Mouse (Mus musculus) limb, embryonic 12.5 days (tissue): ENCODE results near the gene Thbs3. TPM values are rescaled to one million over a fixed set of nuclear protein-coding genes. Genes with fewer than 3 reads are reported as not detected.
"Not testable (repeated sequence)": the region's sequence is repeated elsewhere in the genome, so short reads cannot be mapped to it uniquely, and the experiment has no call there.

Source experiments
- ATAC-seq: fragments of 200-750 bp; cut with Nextera tagmentation; 2 replicates; pipeline ENCODE4 v1.8.0; 2017; ENCODE audit warnings: low read depth, moderate TSS enrichment; ENCODE audit not compliant: insufficient number of reproducible peaks, insufficient read depth, low FRiP score, low TSS enrichment
- H3K27ac ChIP-seq: fragments of 300-500 bp; sonication (generic); 2 replicates; pipeline ENCODE4 v1.5.1; 2016; ENCODE audit warnings: mild to moderate bottlenecking, moderate library complexity
- H3K27me3 ChIP-seq: fragments of 300-500 bp; sonication (generic); 2 replicates; pipeline ENCODE4 v1.6.1; 2016; ENCODE audit warnings: mild to moderate bottlenecking, moderate library complexity
- H3K36me3 ChIP-seq: fragments of 300-500 bp; sonication (generic); 2 replicates; pipeline ENCODE4 v1.6.1; 2016; ENCODE audit warnings: mild to moderate bottlenecking, moderate library complexity
- H3K4me1 ChIP-seq: fragments of 300-500 bp; sonication (generic); replicated peaks from 2 replicates; pipeline ENCODE4 v1.6.1; 2016
- H3K4me2 ChIP-seq: fragments of 300-500 bp; sonication (generic); 2 replicates; pipeline ENCODE4 v1.6.1; 2016; ENCODE audit warnings: mild to moderate bottlenecking, moderate library complexity
- H3K4me3 ChIP-seq: fragments of 300-500 bp; sonication (generic); replicated peaks from 2 replicates; pipeline ENCODE4 v1.5.1; 2016; ENCODE audit warnings: mild to moderate bottlenecking
- H3K9ac ChIP-seq: fragments of 300-500 bp; sonication (generic); replicated peaks from 2 replicates; pipeline ENCODE4 v1.6.1; 2016; ENCODE audit warnings: mild to moderate bottlenecking, moderate library complexity
- H3K9me3 ChIP-seq: fragments of 300-500 bp; sonication (generic); 2 replicates; pipeline ENCODE4 v1.6.1; 2016; ENCODE audit warnings: mild to moderate bottlenecking, moderate library complexity
- WGBS: fragments of 180-500 bp; shearing (Covaris S2); methylation state at CpG from one replicate; pipeline ENCODE4 v1.1.7; 2016; 5-methylcytosine and 5-hydroxymethylcytosine counted together
- polyA plus RNA-seq: library from polyadenylated mRNA; unstranded; fragments of >200 nt; fragmentation: Nextera tagmentation; extraction: Ambion mirVana; gene quantifications from 2 replicates; pipeline ENCODE4 v1.2.1, GENCODE M21; 2016

Gene Thbs3
- polyA plus RNA-seq, 1 experiment from 2014 or later, result 44.2 TPM

GRCm38 (mm10) chr3:89215853-89216252, 873 bp downstream of the Thbs3 start:
- under 1% methylated on average over 6 of the region's 6 CpGs for WGBS
- peak; percentile 15; the same call in 1 of the 2 replicates for ATAC-seq
- H3K27me3 ChIP-seq, result no peaks in the 10 kb centered on the region
- peaks cover 35% of the 10 kb centered on the region for H3K36me3 ChIP-seq
- H3K4me1 ChIP-seq, result peaks cover 27% of the 10 kb centered on the region
- peak overlapping the region; percentile 80 for H3K4me3 ChIP-seq
- peak overlapping the region; percentile 81 for H3K4me2 ChIP-seq
- H3K27ac ChIP-seq, result peak overlapping the region; percentile 99
- H3K9me3 ChIP-seq, result no peaks in the 10 kb centered on the region
- H3K9ac ChIP-seq, result peak overlapping the region; percentile 74; the same call in 1 of the 2 replicates

GRCm38 (mm10) chr3:89216407-89216806, 1.4 kb downstream of the Thbs3 start:
- not testable (repeated sequence) for H3K27ac ChIP-seq, H3K4me3 ChIP-seq

GRCm38 (mm10) chr3:89218271-89218670, 3.3 kb downstream of the Thbs3 start:
- Histone ChIP-seq H3K27me3 (no peaks in the 10 kb centered on the region), H3K4me3 (no peak overlapping the region), H3K4me1 (peaks cover 16% of the 10 kb centered on the region), H3K9ac (no peak overlapping the region), H3K4me2 (no peak overlapping the region), H3K27ac (no peak overlapping the region), H3K9me3 (no peaks in the 10 kb centered on the region), H3K36me3 (peaks cover 52% of the 10 kb centered on the region)
- WGBS, result 93% methylated on average over 1 of the region's 1 CpGs
- no peak for ATAC-seq

More at GRCm38 (mm10) chr3:89216407-89216806, 1.4 kb downstream of the Thbs3 start:
- not testable (repeated sequence) for H3K27me3 ChIP-seq, H3K9ac ChIP-seq, ATAC-seq, H3K9me3 ChIP-seq
- 73% methylated on average over 7 of the region's 7 CpGs for WGBS
- Histone ChIP-seq H3K4me1 (peaks cover 27% of the 10 kb centered on the region), H3K36me3 (peaks cover 37% of the 10 kb centered on the region), H3K4me2 (peak overlapping the region; percentile 81)

- Histone ChIP-seq H3K27me3 (no peaks in the 10 kb centered on the region), H3K9me3 (no peaks in the 10 kb centered on the region), H3K4me3 (no peak overlapping the region), H3K36me3 (peaks cover 64% of the 10 kb centered on the region), H3K27ac (no peak overlapping the region), H3K4me2 (no peak overlapping the region), H3K9ac (0 out of 2 replicates have a peak overlapping the region, but pooled peaks have one; percentile 27), H3K4me1 (peaks cover 16% of the 10 kb centered on the region)
- 36% methylated on average over 8 of the region's 8 CpGs for WGBS
- no peak for ATAC-seq
These were observed 4.6 kb downstream of the Thbs3 start for GRCm38 (mm10) chr3:89219546-89219945.

GRCm38 (mm10) chr3:89221167-89221566, 6.2 kb downstream of the Thbs3 start:
- H3K9me3 ChIP-seq, result no peaks in the 10 kb centered on the region
- peaks cover 72% of the 10 kb centered on the region for H3K36me3 ChIP-seq
- peaks cover 12% of the 10 kb centered on the region for H3K4me1 ChIP-seq

GRCm38 (mm10) chr3:89224796-89225195, 9.8 kb downstream of the Thbs3 start:
- Histone ChIP-seq H3K27me3 (peaks cover 14% of the 10 kb centered on the region), H3K36me3 (peaks cover 51% of the 10 kb centered on the region), H3K4me1 (peaks cover 35% of the 10 kb centered on the region), H3K9me3 (no peaks in the 10 kb centered on the region), H3K4me3 (no peak overlapping the region), H3K4me2 (peak overlapping the region; percentile 96; the same call in 1 of the 2 replicates), H3K27ac (no peak overlapping the region), H3K9ac (0 out of 2 replicates have a peak overlapping the region, but pooled peaks have one; percentile 12)
- WGBS, result 84% methylated on average over 11 of the region's 11 CpGs
- no peak for ATAC-seq

More at GRCm38 (mm10) chr3:89221167-89221566, 6.2 kb downstream of the Thbs3 start:
- no peak overlapping the region for H3K9ac ChIP-seq
- peaks cover 3% of the 10 kb centered on the region; the same call in 1 of the 2 replicates for H3K27me3 ChIP-seq
- H3K4me3 ChIP-seq, result no peak overlapping the region
- H3K27ac ChIP-seq, result no peak overlapping the region
- ATAC-seq, result no peak
- 38% methylated on average over 5 of the region's 5 CpGs for WGBS
- no peak overlapping the region for H3K4me2 ChIP-seq

GRCm38 (mm10) chr3:89225321-89225815, 10.4 kb downstream of the Thbs3 start:
- no peaks in the 10 kb centered on the region for H3K9me3 ChIP-seq
- peak overlapping the region; percentile 96 for H3K4me2 ChIP-seq
- H3K36me3 ChIP-seq, result peaks cover 45% of the 10 kb centered on the region
- WGBS, result 57% methylated on average over 12 of the region's 12 CpGs
- peaks cover 20% of the 10 kb centered on the region for H3K27me3 ChIP-seq
- peaks cover 35% of the 10 kb centered on the region for H3K4me1 ChIP-seq
- H3K27ac ChIP-seq, result peak overlapping the region; percentile 45; the same call in 1 of the 2 replicates
- no peak overlapping the region for H3K9ac ChIP-seq
- ATAC-seq, result no peak
- H3K4me3 ChIP-seq, result no peak overlapping the region

- Histone ChIP-seq H3K9me3 (no peaks in the 10 kb centered on the region), H3K4me2 (peak overlapping the region; percentile 96), H3K27me3 (peaks cover 26% of the 10 kb centered on the region), H3K4me1 (peaks cover 35% of the 10 kb centered on the region), H3K27ac (peak overlapping the region; percentile 45; the same call in 1 of the 2 replicates), H3K9ac (peak overlapping the region; percentile 67; the same call in 1 of the 2 replicates), H3K4me3 (peak overlapping the region; percentile 51), H3K36me3 (peaks cover 42% of the 10 kb centered on the region)
- 34% methylated on average over 4 of the region's 4 CpGs for WGBS
- ATAC-seq, result no peak
These were observed 10.9 kb downstream of the Thbs3 start for GRCm38 (mm10) chr3:89225918-89226317.

- H3K27ac ChIP-seq, result peak overlapping the region; percentile 45; the same call in 1 of the 2 replicates
These were observed 11.4 kb downstream of the Thbs3 start for GRCm38 (mm10) chr3:89226361-89226760.

GRCm38 (mm10) chr3:89226900-89227299, 11.9 kb downstream of the Thbs3 start, which contains the start of gene Mtx1:
TSS of gene Mtx1 (minus strand) at chr3:89227088.
- Histone ChIP-seq H3K4me2 (peak within 1 kb of the TSS; percentile 96), H3K4me1 (peaks cover 35% of the 10 kb centered on the region), H3K4me3 (peak within 1 kb of the TSS; percentile 51), H3K36me3 (peaks cover 32% of the 10 kb centered on the region), H3K27me3 (peaks cover 26% of the 10 kb centered on the region), H3K9me3 (no peaks in the 10 kb centered on the region), H3K9ac (peak within 1 kb of the TSS; percentile 67), H3K27ac (peak within 1 kb of the TSS; percentile 86)
- under 1% methylated on average over 21 of the region's 21 CpGs for WGBS
- peak; percentile 22 for ATAC-seq

More at GRCm38 (mm10) chr3:89226361-89226760, 11.4 kb downstream of the Thbs3 start:
- Histone ChIP-seq H3K4me2 (peak overlapping the region; percentile 96), H3K36me3 (peaks cover 38% of the 10 kb centered on the region), H3K9me3 (no peaks in the 10 kb centered on the region), H3K4me1 (peaks cover 35% of the 10 kb centered on the region), H3K27me3 (peaks cover 26% of the 10 kb centered on the region), H3K9ac (peak overlapping the region; percentile 67), H3K4me3 (peak overlapping the region; percentile 51)
- no peak for ATAC-seq
- 22% methylated on average over 11 of the region's 11 CpGs for WGBS

- Histone ChIP-seq H3K4me2 (peak overlapping the region; percentile 96), H3K4me1 (peaks cover 38% of the 10 kb centered on the region), H3K4me3 (peak overlapping the region; percentile 51), H3K9me3 (no peaks in the 10 kb centered on the region), H3K36me3 (peaks cover 27% of the 10 kb centered on the region), H3K27ac (peak overlapping the region; percentile 86), H3K27me3 (peaks cover 26% of the 10 kb centered on the region), H3K9ac (peak overlapping the region; percentile 67)
- peak; percentile 85 for ATAC-seq
- WGBS, result 3% methylated on average over 41 of the region's 41 CpGs
These were observed 12.6 kb downstream of the Thbs3 start for GRCm38 (mm10) chr3:89227307-89228179.
